Mouse (Mus musculus) megakaryocyte-erythroid progenitor cell, adult 5-6 weeks (primary cell): ENCODE measurements around the gene Zfyve28. TPM values are rescaled to one million over a fixed set of nuclear protein-coding genes. Genes with fewer than 3 reads are reported as not detected.
A peak's percentile ranks its signal among the peaks of the same experiment; 100 is the strongest.

ENCODE experiments used
- ATAC-seq: replicated peaks from 2 replicates; pipeline ENCODE4 v1.8.0; 2016; ENCODE audit warnings: mild to moderate bottlenecking, inconsistent platforms; ENCODE audit not compliant: severe bottlenecking, poor library complexity, low FRiP score, low TSS enrichment
- total RNA-seq, 2 experiments: library from RNA; stranded (forward) in 1 of 2; stranded (reverse) in 1 of 2; fragments of 200-1000, 215-1000 nt in 1 of 2; fragments of >200 nt in 1 of 2; fragmentation: Nextera tagmentation in 1 of 2; gene quantifications; 2 replicates each; pipeline ENCODE4 v1.2.3; 2014 to 2017

Gene Zfyve28
- total RNA-seq, 2 experiments from 2014 or later, result not detected

GRCm38 (mm10) chr5:34187601-34188316 is 100.5 kb downstream of the Zfyve28 start, which contains the start of gene Mxd4:
Gene Mxd4 (minus strand): TSS chr5:34187720.
- peak; percentile 97 for ATAC-seq

- no peak for ATAC-seq
These were observed 101.3 kb downstream of the Zfyve28 start for GRCm38 (mm10) chr5:34186961-34187391.

DNA sequence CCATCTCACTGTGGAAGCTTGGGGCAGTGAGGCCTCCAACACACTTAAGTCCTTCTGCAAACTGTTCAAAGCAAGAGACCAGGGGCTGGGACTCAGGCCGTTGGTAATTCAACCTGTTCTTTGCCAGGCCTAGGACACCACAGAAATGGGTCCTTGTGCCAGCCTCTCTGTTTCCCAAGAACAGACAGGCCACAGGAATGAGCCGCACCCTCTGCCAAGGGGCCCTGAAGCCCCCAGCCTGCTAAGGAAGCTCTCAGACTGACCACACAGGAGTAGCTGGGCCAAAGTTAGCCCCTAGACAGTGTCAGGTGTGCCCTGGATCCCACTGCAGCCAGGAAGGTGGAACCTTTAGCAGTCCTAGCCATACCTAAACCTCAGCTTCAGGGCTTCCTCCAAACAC is 101.9 kb downstream of the Zfyve28 start:
- no peak for ATAC-seq

DNA sequence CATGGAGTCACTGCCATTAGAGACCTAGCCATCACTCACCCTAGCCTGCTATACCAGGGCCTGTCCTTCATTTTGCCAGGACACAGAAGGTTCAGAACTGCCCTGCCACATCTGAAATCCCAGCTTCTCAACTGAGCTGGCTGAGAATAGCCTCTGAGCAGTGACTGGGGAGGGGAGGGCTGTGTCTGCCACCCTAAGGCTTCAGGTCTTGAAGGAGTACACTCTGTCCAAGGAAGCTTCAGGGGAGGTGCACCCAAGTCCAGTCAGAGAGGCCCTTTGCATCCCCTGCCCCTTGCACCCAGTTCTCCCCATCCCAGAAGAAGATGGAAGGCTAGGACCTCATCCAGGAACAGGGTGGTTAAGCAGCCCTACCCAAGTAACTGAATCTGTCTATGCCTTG is 102.5 kb downstream of the Zfyve28 start:
- no peak for ATAC-seq

GRCm38 (mm10) chr5:34185051-34185580 is 103.1 kb downstream of the Zfyve28 start:
- ATAC-seq, result no peak

DNA sequence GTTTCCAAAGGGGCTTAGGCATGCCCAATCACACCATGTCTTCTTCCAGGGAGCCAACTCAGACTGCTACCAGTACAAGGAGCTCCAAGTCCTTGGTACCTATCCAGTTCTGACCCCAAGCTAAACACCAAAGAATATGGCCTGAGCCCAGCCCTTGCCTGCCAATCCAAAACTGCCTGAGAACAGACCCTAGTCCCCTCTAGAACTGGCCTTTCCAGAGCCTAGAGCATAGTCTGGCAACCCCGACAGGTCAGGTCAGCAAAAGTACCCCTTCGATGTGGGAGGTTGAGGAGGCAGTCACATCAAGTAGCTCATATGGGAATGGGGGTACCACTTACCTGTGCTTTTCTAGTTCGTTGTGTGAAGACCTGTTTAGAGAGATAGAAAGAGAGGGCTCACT is 104.3 kb downstream of the Zfyve28 start:
- ATAC-seq, result no peak

DNA sequence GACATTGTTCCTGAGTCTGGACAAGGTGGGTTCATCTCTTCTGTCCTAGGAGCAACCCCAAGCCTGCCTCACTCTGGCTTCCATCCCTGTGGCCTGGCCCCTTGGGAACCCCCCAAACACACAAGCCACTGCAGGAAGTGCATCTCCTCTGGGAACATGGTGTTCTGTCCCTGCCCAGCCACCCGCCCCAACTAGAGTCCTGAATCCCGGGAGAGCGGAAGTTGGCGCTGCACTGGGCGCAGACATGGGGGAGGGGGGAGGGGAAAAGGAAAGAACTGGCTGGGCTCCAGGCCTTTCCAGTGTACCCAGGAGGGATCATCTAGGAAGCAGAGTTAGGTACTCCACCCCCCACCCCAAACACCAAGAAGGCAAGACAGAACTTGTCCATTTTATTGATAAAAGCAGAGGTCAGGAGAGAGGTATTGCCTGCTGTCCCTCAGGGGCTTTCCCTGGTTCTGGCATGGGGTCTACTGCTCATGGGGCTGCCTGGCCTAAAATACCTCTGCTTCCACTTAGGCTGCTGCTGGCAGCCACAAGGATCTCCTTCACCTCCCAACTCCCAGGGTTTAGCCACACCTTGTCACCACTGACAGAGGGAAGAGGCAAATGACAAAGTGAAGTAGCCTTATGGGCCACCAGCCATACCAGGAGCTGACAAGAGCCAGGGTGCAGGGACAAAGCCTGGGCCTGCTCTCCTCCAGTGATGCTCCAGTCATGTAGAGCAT is 104.9 kb downstream of the Zfyve28 start:
- no peak for ATAC-seq

DNA sequence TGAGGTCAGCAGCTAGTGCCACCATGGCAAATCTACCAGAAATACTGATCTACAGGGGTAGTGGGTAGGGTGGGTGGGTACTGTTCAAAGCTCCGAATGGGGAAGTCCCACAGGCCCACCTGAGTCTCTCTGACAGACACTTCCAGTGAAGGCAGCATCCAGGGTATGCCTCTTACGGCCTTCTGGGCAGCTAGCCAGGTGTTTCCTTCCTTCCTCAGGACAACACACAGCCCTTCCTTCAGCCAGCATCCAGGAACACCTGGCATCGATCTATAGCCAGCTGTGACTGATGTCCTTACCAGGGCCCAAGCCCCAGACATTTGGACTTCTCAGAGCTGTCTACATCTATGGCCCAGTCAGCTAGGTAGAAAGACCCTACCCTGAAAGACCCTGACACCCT is 105.8 kb downstream of the Zfyve28 start:
- ATAC-seq, result no peak

GRCm38 (mm10) chr5:34177821-34178220 is 110.4 kb downstream of the Zfyve28 start:
- ATAC-seq, result no peak

DNA sequence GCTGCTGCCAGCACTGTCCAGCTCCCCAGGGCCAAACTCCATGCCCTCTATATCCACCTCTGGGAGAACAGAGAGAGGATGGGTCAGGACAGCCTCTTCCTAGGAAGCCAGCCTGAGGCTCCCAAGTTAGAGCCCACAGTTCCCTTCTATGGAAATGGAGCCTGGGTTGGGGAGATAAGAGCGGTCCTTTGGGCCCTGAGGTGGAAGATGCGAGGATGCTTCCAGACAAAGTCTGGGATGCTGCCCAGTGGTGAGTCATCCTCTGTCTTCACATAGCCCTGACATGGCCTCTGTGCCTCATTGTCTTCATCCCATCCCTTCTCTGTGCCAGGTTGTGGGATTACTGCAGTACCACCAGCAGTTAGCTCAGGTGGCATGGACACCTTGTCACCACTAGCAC is 111.2 kb downstream of the Zfyve28 start:
- no peak for ATAC-seq

- ATAC-seq, result no peak
These were observed 111.6 kb downstream of the Zfyve28 start for GRCm38 (mm10) chr5:34176691-34177090.

DNA sequence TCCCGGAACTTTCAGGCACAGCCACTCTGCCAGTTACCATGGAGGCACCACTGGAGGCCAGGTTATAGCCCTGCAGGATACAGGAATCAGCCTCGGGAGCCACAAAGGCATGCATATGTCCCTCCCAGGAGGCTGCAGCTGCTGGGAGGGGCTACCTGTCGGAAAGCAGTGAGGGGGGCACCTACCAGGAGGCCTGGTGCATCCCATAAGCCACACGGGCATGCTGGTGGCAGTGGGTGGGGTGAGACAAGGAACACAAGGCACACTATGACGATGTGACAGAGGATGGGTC is 112.9 kb downstream of the Zfyve28 start:
- no peak for ATAC-seq

DNA sequence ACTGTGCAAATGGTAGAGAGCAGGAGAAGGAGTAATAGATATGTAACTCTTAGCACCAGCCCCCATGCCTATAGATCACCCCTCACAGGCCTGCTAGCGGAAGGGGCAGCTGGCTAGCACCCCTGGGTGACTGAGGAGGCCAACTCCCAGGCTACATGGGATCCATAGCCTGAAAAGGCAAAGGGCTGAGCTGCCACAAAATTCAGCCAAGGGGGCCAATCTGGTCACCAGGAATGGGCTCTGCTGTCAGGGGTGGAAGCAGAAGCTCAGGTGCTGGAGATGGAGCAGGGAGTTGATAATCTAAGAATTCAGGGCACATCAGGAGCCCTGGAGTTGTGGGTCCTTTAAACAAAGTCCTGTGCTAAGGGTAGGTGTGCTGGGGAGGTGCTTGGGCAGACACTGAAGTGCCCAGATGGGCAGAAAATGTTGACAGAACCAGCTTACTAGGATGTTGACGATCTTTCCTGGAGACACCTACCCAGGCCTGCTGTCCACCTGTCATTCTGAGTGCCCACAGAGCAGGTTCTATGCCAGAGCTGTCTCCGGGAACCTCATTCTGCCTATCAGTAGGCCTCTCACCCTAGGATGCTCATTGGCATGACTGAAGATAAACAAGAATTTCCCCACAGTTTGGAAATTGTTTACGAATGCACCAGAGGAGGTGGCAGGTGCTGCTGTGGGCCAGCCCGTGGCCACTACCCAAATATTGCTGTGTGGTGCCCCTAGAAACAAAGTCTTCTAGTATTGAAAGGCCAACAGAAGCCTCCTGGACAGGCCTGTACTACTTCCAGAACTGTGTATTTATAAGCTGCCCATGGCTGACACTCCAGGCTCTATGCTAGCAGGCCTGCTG is 113.5 kb downstream of the Zfyve28 start:
- ATAC-seq, result no peak

DNA sequence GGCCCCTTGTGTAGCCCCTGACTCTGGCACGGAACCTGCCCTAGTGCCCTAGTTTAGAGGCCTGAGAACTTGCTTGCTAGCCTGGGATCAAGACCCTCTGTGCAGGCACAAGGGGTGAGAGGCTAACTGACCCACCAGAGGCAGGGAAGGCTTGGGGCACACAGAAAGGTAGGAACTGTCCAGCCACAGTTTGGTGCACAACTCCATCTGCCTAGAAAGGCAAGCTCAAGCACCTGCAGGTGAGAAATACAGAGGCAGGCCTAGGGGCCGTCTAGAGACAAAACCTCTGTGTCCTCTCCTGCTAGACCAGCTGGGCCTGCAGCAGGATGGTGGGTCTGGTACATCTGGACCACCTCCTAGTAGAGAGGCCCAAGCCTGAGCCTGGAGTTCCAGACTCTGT is 114.2 kb downstream of the Zfyve28 start:
- no peak for ATAC-seq

- ATAC-seq, result no peak
These were observed 117.5 kb downstream of the Zfyve28 start for GRCm38 (mm10) chr5:34170726-34171125.

DNA sequence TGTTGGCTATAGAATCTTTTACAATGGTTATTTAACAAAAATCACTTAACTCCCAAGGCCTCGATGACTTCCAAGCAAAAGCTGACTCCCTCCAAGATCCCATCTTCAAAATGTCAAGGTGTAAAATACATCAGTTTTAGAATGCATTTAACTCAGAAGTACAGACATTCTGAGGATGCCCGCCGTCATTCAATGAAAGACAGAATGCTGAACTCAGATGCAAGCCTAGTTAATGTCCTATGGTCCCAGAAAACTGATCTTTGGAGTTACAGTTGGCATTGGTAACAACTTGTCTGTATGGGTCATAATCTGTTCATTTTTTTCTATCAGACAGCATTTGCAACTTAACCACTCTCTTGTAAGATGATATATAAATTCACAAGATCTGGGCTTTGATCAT is 118.3 kb downstream of the Zfyve28 start:
- ATAC-seq, result no peak

GRCm38 (mm10) chr5:34168950-34169891 is 119.0 kb downstream of the Zfyve28 start, which contains the start of the genes Poln and Haus3:
Gene Poln (minus strand): TSS chr5:34169448.
Gene Haus3 (minus strand): TSS chr5:34169527.
- peak; percentile 98 for ATAC-seq

- no peak for ATAC-seq
These were observed 120.4 kb downstream of the Zfyve28 start for GRCm38 (mm10) chr5:34167857-34168256.

DNA sequence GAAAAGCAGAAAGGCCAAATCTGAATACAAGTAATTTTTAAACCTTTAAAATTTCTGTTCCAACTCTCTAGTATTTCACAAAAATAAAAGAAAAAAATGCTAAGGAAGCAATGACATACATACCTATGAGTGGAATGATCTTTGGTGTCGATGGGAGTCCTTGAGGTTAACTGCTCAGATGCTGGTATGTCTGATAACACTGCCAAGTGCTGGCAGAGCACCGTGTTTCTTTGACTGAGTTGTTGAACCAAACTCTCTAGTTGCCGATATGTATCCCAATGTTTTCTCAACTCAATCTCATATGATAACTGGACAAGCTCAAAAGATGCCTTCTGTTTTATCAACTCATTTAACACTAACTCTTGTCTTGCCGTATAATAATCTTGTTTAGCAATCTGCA is 122.5 kb downstream of the Zfyve28 start:
- ATAC-seq, result 0 out of 2 replicates have a peak, but pooled peaks have one; percentile 32
